Mouse (Mus musculus) cortical plate, adult 2 months (tissue): ENCODE results near the gene Nhlh2.

Experiments used
- CTCF ChIP-seq: fragments of 200-500 bp; IDR thresholded peaks from 2 replicates; pipeline ENCODE4 v1.5.1; 2011; ENCODE audit warnings: mild to moderate bottlenecking, control low read depth, low read length; ENCODE audit not compliant: insufficient read depth; ENCODE audit errors: extremely low read depth
- POLR2A ChIP-seq: fragments of 200-500 bp; IDR thresholded peaks from 2 replicates; pipeline ENCODE4 v1.6.1; 2011; ENCODE audit warnings: mild to moderate bottlenecking, low read length, control low read depth; ENCODE audit not compliant: insufficient read depth; ENCODE audit errors: extremely low read depth

GRCm38 (mm10) chr3:102037806-102038205 lies 27.9 kb downstream of the Nhlh2 start:
- TF ChIP-seq POLR2A: no peak
- TF ChIP-seq CTCF: no peak
